Mouse (Mus musculus) retina, adult 2 months (tissue): ENCODE measurements around the gene Aebp2.
A peak's percentile ranks its signal among the peaks of the same experiment; 100 is the strongest.

Experiments
- DNase-seq: peaks from one replicate; pipeline ENCODE4 v3.0.0-alpha.2; 2012; ENCODE audit warnings: low read depth, low spot score

The Aebp2 gene

GRCm38 (mm10) chr6:140606534-140606933, 15.9 kb upstream of the Aebp2 start:
- no peak for DNase-seq

DNA sequence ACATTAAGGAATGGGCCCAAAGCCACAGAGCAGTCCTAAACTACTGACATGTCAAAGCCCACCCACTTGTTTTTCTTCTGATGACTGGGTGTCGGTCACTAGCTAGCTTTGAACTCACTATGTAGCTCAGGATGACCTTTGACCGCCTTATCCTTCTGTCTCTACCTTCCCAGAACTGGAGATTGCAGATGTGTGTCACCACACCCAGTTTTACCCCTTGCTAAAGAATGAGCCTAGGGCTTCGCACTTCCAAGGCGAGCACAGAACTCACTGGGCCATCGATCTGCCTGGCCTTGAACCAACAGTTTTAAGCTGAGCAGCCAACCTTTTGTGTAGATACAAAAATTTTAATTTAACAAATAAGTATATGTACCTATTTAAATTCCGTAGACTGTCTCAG, 13.8 kb upstream of the Aebp2 start:
- no peak for DNase-seq

- no peak for DNase-seq
Observed at GRCm38 (mm10) chr6:140609533-140609932, 12.9 kb upstream of the Aebp2 start.

GRCm38 (mm10) chr6:140610117-140610516, 12.3 kb upstream of the Aebp2 start:
- DNase-seq, result no peak

DNA sequence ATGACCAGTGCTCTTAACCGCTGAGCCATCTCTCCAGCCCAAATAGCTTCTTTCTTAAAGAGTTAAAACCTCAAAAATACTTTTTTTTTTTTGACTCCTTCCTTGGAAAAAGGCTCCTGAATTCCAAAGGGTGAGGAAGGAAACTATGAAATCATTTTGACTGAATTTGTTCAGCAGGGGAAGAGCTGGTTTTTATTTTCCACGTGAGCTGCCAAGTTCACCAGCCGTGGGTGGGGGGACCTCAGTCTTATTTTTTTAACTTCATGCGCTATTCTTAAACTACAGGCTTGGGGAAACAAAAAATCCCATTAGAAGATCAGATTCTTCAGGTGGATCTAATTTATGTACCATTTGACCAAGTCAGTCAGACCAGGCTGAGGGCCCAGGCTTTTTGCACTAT, 11.2 kb upstream of the Aebp2 start:
- DNase-seq, result no peak

DNA sequence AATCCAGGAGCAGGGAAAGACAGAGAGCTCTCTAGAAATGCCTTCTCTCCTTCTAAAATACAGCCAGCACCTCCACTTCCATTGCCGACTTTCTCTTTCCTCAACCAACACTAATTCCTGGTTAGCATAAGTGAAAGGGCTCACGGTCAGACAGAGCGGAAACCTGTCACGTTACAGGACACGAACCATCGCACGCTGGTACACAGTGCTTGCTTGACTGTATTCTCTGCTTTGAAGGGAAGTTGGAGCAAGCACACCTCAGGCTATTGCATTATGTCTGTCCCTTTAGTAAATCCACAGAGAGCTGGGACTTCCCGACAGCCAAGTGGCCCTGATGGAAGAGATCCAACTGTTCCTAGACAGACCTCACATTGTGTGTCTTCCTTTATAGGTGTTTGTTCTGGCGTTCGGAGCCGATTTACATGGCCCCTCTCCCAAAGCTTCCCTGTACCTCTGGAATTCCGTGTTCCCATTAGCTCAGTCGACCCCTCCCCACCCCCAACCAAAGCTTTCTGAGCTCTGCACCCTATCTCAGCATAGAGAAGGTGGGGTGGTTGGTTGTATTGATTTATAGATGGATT, 10.5 kb upstream of the Aebp2 start:
- DNase-seq, result no peak

GRCm38 (mm10) chr6:140613822-140614221, 8.6 kb upstream of the Aebp2 start:
- no peak for DNase-seq

DNA sequence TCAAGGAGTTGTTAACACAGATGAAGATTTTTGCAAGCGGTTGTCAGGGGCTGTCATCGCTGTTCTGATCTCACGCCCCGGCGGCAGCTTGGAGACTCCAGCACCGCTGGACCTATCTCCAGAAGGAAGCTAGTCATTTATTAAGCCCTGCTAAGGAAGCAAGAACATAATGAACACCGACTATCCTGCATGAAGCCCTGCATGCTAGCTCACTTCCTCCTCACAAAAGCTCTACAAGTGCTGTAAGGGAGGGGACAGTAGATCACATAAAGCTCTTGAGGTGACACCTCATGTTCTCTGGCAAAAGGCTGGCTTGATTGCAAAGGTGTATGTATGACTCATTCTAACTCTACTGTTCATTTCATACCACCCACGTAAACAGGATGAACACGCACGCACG, 7.8 kb upstream of the Aebp2 start:
- no peak for DNase-seq

- DNase-seq, result no peak
Observed at GRCm38 (mm10) chr6:140620531-140621349, 1.7 kb upstream of the Aebp2 start.

GRCm38 (mm10) chr6:140621622-140622021, 841 bp upstream of the Aebp2 start:
- no peak for DNase-seq

- peak; percentile 89 for DNase-seq
Observed at GRCm38 (mm10) chr6:140623226-140624095, 998 bp downstream of the Aebp2 start.

DNA sequence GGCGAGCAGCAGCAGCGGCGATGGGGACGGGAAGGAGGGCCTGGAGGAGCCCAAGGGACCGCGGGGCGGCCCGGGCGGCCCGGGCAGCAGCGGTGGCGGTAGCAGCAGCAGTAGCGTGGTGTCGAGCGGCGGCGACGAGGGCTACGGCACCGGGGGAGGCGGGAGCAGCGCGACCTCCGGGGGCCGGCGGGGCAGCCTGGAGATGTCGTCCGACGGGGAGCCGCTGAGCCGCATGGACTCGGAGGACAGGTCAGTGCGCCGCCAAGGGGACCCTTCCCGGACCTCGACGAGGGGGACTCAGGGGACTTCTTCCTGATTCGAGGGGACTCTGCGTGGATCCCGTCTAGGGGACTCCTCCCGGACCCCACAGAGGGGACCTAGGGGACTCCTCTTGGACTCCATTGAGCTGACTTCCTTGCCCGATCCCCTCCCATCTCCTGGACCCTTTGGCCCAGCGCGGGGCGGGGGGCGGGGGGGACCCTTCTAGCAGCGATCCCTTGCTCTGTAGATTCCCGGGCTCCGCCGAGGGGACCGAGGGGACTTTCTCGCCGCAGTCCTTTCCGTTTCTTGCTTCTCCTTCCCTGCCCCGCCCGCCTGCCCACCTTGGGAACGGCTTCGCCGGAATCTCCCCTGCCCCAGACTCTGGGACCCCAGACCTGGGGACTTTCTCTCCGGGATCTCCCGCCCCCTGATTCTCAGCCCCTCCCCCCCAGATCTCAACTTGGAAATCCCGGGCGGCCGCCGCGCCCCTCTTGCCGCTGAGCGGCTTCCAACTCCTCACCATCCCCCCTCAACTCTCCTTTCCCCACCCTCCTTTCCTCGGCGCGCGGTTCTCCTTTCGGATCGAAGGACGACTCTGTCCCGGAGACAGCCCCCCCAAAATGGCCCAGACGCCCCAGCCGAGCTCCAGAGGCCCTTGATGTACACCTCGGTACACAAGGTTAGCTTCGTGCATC, 1.9 kb downstream of the Aebp2 start:
- no peak for DNase-seq

- no peak for DNase-seq
Observed at GRCm38 (mm10) chr6:140629176-140629859, 6.9 kb downstream of the Aebp2 start.

DNA sequence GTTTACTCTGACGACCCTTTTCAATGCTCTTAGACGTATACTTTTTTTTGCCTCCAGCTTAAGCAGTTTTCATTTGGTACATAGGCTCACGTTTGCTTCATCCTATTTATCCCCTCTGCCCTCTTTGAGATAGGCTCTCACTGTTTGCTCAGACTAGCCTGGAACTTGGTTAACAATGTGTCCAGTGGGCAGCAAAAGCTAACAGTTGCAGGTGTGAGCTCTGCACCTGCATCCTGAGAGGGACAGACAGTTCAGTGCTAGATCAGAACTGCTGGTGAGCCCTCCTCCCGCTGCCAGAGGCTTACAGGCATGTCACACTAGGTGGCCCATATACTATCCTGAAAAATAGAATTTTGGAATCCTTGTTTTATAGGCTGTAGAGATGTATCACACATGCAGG, 7.8 kb downstream of the Aebp2 start:
- no peak for DNase-seq

- no peak for DNase-seq
Observed at GRCm38 (mm10) chr6:140633616-140634015, 11.2 kb downstream of the Aebp2 start.

GRCm38 (mm10) chr6:140636290-140636689, 13.8 kb downstream of the Aebp2 start:
- no peak for DNase-seq

DNA sequence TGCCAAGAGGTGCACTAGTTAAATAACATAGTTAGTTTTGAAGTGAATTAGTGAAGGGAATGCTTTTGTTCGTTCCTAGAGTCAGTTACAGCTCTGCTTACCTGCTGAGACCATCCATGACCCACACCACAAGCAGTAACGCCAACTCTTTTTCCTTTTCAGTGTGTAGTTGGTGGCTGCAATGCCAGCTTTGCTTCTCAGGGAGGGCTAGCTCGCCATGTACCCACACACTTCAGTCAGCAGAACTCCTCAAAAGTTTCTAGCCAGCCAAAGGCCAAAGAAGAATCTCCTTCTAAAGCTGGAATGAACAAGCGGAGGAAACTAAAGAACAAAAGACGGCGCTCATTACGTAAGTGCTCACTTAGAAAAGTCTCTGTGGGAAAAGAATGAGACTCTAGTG, 19.5 kb downstream of the Aebp2 start:
- DNase-seq, result no peak

DNA sequence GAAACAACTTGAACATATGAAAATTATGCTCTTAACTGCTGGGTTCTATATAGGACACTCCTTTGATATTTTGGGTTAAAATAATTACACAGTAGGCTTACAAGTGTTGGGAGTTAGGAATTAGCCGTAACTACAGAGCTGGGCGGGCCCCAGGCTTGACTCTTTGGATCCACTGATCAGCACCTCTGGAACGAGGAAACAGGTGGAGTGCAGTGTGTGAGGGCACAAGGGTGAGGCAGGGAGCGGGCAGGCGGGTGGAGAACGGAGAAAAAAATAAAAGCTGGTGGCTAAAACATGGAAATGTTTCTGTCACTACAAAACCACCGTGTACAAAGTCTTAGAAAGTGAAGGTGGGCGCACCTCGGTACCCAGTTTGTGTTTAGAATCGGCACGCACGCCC, 20.2 kb downstream of the Aebp2 start:
- DNase-seq, result no peak

DNA sequence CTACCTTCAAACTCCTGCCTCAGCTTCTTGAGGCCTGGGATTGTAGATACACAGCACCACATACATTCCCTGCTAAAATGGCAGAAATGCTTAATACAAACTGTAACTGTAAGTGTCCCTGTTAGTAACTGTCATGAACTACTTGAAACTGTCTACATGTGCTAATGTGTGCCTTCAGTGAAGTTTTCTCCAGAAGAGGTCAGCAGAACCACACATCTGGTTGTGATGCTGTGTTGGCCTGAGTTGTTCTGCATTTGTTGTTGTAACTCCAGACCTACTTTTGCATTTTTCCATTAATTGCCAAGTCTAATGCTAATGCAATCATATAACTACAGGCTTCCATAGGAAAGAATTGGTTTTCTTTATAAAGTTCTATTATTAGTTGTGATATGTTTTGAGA, 23.5 kb downstream of the Aebp2 start:
- no peak for DNase-seq

- DNase-seq, result no peak
Observed at GRCm38 (mm10) chr6:140646892-140647291, 24.4 kb downstream of the Aebp2 start.

- DNase-seq, result no peak
Observed at GRCm38 (mm10) chr6:140649812-140650211, 27.3 kb downstream of the Aebp2 start.
